In genomic region chr10:95001650-95002049, GRCm38 (mm10) we compare ENCODE assay signal across 22 mouse cellular contexts. TPM values are rescaled to one million over a fixed set of nuclear protein-coding genes. Genes with fewer than 3 reads are reported as not detected.
DNase-seq lines count a peak whose midpoint lies in the region; ATAC-seq and TF ChIP-seq lines count a peak whose summit lies in the region.
"Had no signal": no experiment of that assay in that cellular context is flagged by ENCODE, and none has a peak within 500 bp of the region (broad histone marks: within the 10 kb centered on the region; RNA-seq: fewer than 3 reads in every experiment).

No protein-coding gene starts in this region.

- no peaks in the 10 kb centered on the region for H3K27me3 ChIP-seq in heart, postnatal 0 days (ENCODE audit: control insufficient read depth, insufficient read depth, low read length)
- no peaks in the 10 kb centered on the region for H3K27me3 ChIP-seq in heart, embryonic 10.5 days (ENCODE audit: insufficient read depth, poor library complexity, severe bottlenecking)
- no peaks in the 10 kb centered on the region for H3K27me3 ChIP-seq in embryonic facial prominence, embryonic 10.5 days (replicated peaks; ENCODE audit: low read depth, poor library complexity, severe bottlenecking)
- no peaks in the 10 kb centered on the region for H3K27me3 ChIP-seq in embryonic facial prominence, embryonic 13.5 days
- no peaks in the 10 kb centered on the region for H3K27me3 ChIP-seq in stomach, postnatal 0 days (ENCODE audit: control insufficient read depth, insufficient read depth, low read length)
- H3K27me3 ChIP-seq: embryonic facial prominence, embryonic 15.5 days; forebrain, embryonic 12.5 days had no signal

- peak; percentile 4 for DNase-seq in heart, postnatal 0 days (ENCODE audit: low spot score)
- no peak for DNase-seq in heart, embryonic 10.5 days (ENCODE audit: low spot score)
- DNase-seq in embryonic facial prominence, embryonic 10.5 days (ENCODE audit: low spot score) = no peak
- peak; percentile 5 for DNase-seq in forelimb bud, embryonic 11.5 days (ENCODE audit: low read depth, low spot score)
- DNase-seq in stomach, postnatal 0 days (ENCODE audit: low spot score) = no peak
- no peak for DNase-seq in gastrocnemius, postnatal 14 days
- DNase-seq in adrenal gland, postnatal 4 days (ENCODE audit: low spot score in 2 of 2) = no peak
- DNase-seq: adrenal gland, adult 2 months; adrenal gland, postnatal 10 days; adrenal gland, postnatal 25 days; cerebellum, adult 11-12 months; cerebellum, adult 2 months; cerebellum, adult 9-10 months; cerebellum, postnatal 10 days; cerebellum, postnatal 25 days had no signal

- H3K4me2 ChIP-seq in heart, postnatal 0 days (ENCODE audit: low read depth, low read length) = no peak overlapping the region
- H3K4me2 ChIP-seq in embryonic facial prominence, embryonic 13.5 days = no peak overlapping the region
- H3K4me2 ChIP-seq in stomach, postnatal 0 days (replicated peaks; ENCODE audit: low read depth) = no peak overlapping the region
- H3K4me2 ChIP-seq: embryonic facial prominence, embryonic 15.5 days; forebrain, embryonic 12.5 days had no signal

- no peaks in the 10 kb centered on the region for H3K36me3 ChIP-seq in heart, postnatal 0 days (replicated peaks; ENCODE audit: control insufficient read depth, insufficient read depth, low read length)
- H3K36me3 ChIP-seq in heart, embryonic 10.5 days = no peaks in the 10 kb centered on the region
- no peaks in the 10 kb centered on the region for H3K36me3 ChIP-seq in embryonic facial prominence, embryonic 10.5 days (replicated peaks)
- no peaks in the 10 kb centered on the region for H3K36me3 ChIP-seq in embryonic facial prominence, embryonic 13.5 days
- H3K36me3 ChIP-seq in stomach, postnatal 0 days (ENCODE audit: control insufficient read depth, insufficient read depth, low read length) = no peaks in the 10 kb centered on the region
- H3K36me3 ChIP-seq: embryonic facial prominence, embryonic 15.5 days; forebrain, embryonic 10.5 days; forebrain, embryonic 12.5 days had no signal

- intact Hi-C loops in gastrocnemius, postnatal 14 days (cut with DNase I; ENCODE audit: low total_unique reads) = no loop called here

- TF ChIP-seq CTCF in heart, postnatal 0 days (IDR thresholded peaks at IDR 0.05; ENCODE audit: low read depth) = no peak
- TF ChIP-seq CTCF in stomach, postnatal 0 days (IDR thresholded peaks at IDR 0.05; ENCODE audit: low read depth) = no peak

- TF ChIP-seq EP300 in heart, postnatal 0 days (IDR thresholded peaks at IDR 0.05; ENCODE audit: low read depth) = no peak
- no peak for TF ChIP-seq EP300 in stomach, postnatal 0 days (optimal IDR thresholded peaks at IDR 0.05)

- 72% methylated on average over 6 of the region's 6 CpGs for WGBS in heart, postnatal 0 days
- 80% methylated on average over 6 of the region's 6 CpGs for WGBS in heart, embryonic 10.5 days
- WGBS in embryonic facial prominence, embryonic 10.5 days = 75% methylated on average over 6 of the region's 6 CpGs
- WGBS in embryonic facial prominence, embryonic 13.5 days = 46% methylated on average over 6 of the region's 6 CpGs
- 81% methylated on average over 6 of the region's 6 CpGs for WGBS in stomach, postnatal 0 days

- no peaks in the 10 kb centered on the region for H3K9me3 ChIP-seq in heart, postnatal 0 days (replicated peaks; ENCODE audit: control insufficient read depth, low read length)
- no peaks in the 10 kb centered on the region for H3K9me3 ChIP-seq in heart, embryonic 10.5 days
- peaks cover 3% of the 10 kb centered on the region; the same call in 1 of the 2 replicates for H3K9me3 ChIP-seq in embryonic facial prominence, embryonic 10.5 days
- peaks cover 6% of the 10 kb centered on the region; the same call in 1 of the 2 replicates for H3K9me3 ChIP-seq in embryonic facial prominence, embryonic 13.5 days
- no peaks in the 10 kb centered on the region for H3K9me3 ChIP-seq in stomach, postnatal 0 days (ENCODE audit: control insufficient read depth, low read length)
- H3K9me3 ChIP-seq: embryonic facial prominence, embryonic 15.5 days; forebrain, embryonic 10.5 days; forebrain, embryonic 12.5 days had no signal

- H3K27ac ChIP-seq in heart, postnatal 0 days (ENCODE audit: low read depth) = no peak overlapping the region
- H3K27ac ChIP-seq in heart, embryonic 10.5 days = no peak overlapping the region
- H3K27ac ChIP-seq in embryonic facial prominence, embryonic 10.5 days (replicated peaks) = 0 out of 2 replicates have a peak overlapping the region, but pooled peaks have one; percentile 14
- no peak overlapping the region for H3K27ac ChIP-seq in embryonic facial prominence, embryonic 13.5 days
- H3K27ac ChIP-seq in stomach, postnatal 0 days (replicated peaks) = no peak overlapping the region
- H3K27ac ChIP-seq: embryonic facial prominence, embryonic 15.5 days; forebrain, embryonic 10.5 days; forebrain, embryonic 12.5 days had no signal

- H3K4me3 ChIP-seq in heart, postnatal 0 days (ENCODE audit: low read depth, low read length) = no peak overlapping the region
- no peak overlapping the region for H3K4me3 ChIP-seq in heart, embryonic 10.5 days
- H3K4me3 ChIP-seq in embryonic facial prominence, embryonic 10.5 days = no peak overlapping the region
- no peak overlapping the region for H3K4me3 ChIP-seq in embryonic facial prominence, embryonic 13.5 days
- no peak overlapping the region for H3K4me3 ChIP-seq in stomach, postnatal 0 days (ENCODE audit: low read depth, low read length)
- H3K4me3 ChIP-seq: embryonic facial prominence, embryonic 15.5 days; erythroblast, embryonic 14.5 days; forebrain, embryonic 10.5 days; forebrain, embryonic 12.5 days had no signal

- H3K4me1 ChIP-seq in heart, postnatal 0 days (ENCODE audit: control insufficient read depth, insufficient read depth) = 0 out of 2 replicates have a peak, but pooled peaks cover 9% of the 10 kb centered on the region
- H3K4me1 ChIP-seq in heart, embryonic 10.5 days = no peaks in the 10 kb centered on the region
- H3K4me1 ChIP-seq in embryonic facial prominence, embryonic 10.5 days = peaks cover 8% of the 10 kb centered on the region; the same call in 1 of the 2 replicates
- peaks cover 9% of the 10 kb centered on the region; the same call in 1 of the 2 replicates for H3K4me1 ChIP-seq in embryonic facial prominence, embryonic 13.5 days
- no peaks in the 10 kb centered on the region; the same call in 1 of the 2 replicates for H3K4me1 ChIP-seq in stomach, postnatal 0 days (replicated peaks; ENCODE audit: control insufficient read depth, insufficient read depth)
- H3K4me1 ChIP-seq: forebrain, embryonic 10.5 days; forebrain, embryonic 12.5 days had no signal

- no peak overlapping the region for H3K9ac ChIP-seq in heart, postnatal 0 days (replicated peaks; ENCODE audit: low read depth, low read length)
- H3K9ac ChIP-seq in embryonic facial prominence, embryonic 13.5 days = no peak overlapping the region
- no peak overlapping the region for H3K9ac ChIP-seq in stomach, postnatal 0 days (ENCODE audit: low read length)
- H3K9ac ChIP-seq: embryonic facial prominence, embryonic 15.5 days; forebrain, embryonic 12.5 days had no signal

- no peak for ATAC-seq in heart, postnatal 0 days (ENCODE audit: insufficient read depth, low read depth)
- ATAC-seq in embryonic facial prominence, embryonic 13.5 days (ENCODE audit: insufficient number of reproducible peaks, insufficient read depth, low FRiP score, low TSS enrichment, low read depth) = 0 out of 2 replicates have a peak, but pooled peaks have one; percentile 37
- ATAC-seq in stomach, postnatal 0 days (ENCODE audit: low FRiP score, low TSS enrichment) = no peak
- ATAC-seq: forebrain, embryonic 14.5 days; forebrain, embryonic 16.5 days had no signal

RNA-seq across cellular contexts. Expression of gene Plxnc1, which starts 57.0 kb away (rescaled TPM):
- total RNA-seq in heart, postnatal 0 days (2014; rRNA removed; ENCODE audit: low replicate concordance) = 4.5 and 9.4 TPM in 2 replicates
- polyA plus RNA-seq in heart, postnatal 0 days (2015; fragmentation: Nextera tagmentation; extraction: Ambion mirVana) = 1.4 and 1.5 TPM in 2 replicates
- 2.2 and 3.4 TPM in 2 replicates for polyA plus RNA-seq in heart, embryonic 10.5 days (2016; fragmentation: Nextera tagmentation; extraction: Ambion mirVana)
- polyA plus RNA-seq in embryonic facial prominence, embryonic 10.5 days (2016; fragmentation: Nextera tagmentation; extraction: Ambion mirVana) = 1.1 and 1.3 TPM in 2 replicates
- polyA plus RNA-seq in embryonic facial prominence, embryonic 13.5 days (2015; fragmentation: Nextera tagmentation; extraction: Ambion mirVana) = 2.4 and 3.1 TPM in 2 replicates
- 0.67 and 1.0 TPM in 2 replicates for polyA plus RNA-seq in stomach, postnatal 0 days (2015; fragmentation: Nextera tagmentation; extraction: Ambion mirVana)
- 1 to 10 TPM; 1.2 to 2.1 TPM for total RNA-seq in gastrocnemius, postnatal 14 days (2021)
- total RNA-seq in adrenal gland, postnatal 4 days (2021) = 1 to 10 TPM; 5.2 to 7.4 TPM

Comparison
In these comparisons a context has a peak if more than half of its experiments do, and no peak if none do; other contexts are left out.
1. DNase-seq: peak in heart, postnatal 0 days (single experiment) and forelimb bud, embryonic 11.5 days (single experiment); none in heart, embryonic 10.5 days (single experiment), embryonic facial prominence, embryonic 10.5 days (single experiment), stomach, postnatal 0 days (single experiment), gastrocnemius, postnatal 14 days (single experiment) and adrenal gland, postnatal 4 days (0 of 2).